Mouse (Mus musculus) liver, embryonic 11.5 days (tissue): ENCODE measurements around the gene Dync1i1. TPM values are rescaled to one million over a fixed set of nuclear protein-coding genes. Genes with fewer than 3 reads are reported as not detected.
A peak's percentile ranks its signal among the peaks of the same experiment; 100 is the strongest.

ENCODE experiments used
- ATAC-seq: fragments of 200-750 bp; cut with Nextera tagmentation; replicated peaks from 2 replicates; pipeline ENCODE4 v1.8.0; 2017; ENCODE audit warnings: moderate number of reproducible peaks, mild to moderate bottlenecking, moderate TSS enrichment, moderate library complexity; ENCODE audit not compliant: low FRiP score
- DNase-seq: peaks from one replicate; pipeline ENCODE4 v3.0.0-alpha.2; 2017; ENCODE audit warnings: low spot score
- H3K27ac ChIP-seq: fragments of 300-500 bp; sonication (generic); 2 replicates; pipeline ENCODE4 v1.5.1; 2014; ENCODE audit warnings: mild to moderate bottlenecking, low read depth, low read length, control low read depth
- H3K27me3 ChIP-seq: fragments of 300-500 bp; sonication (generic); replicated peaks from 2 replicates; pipeline ENCODE4 v1.6.1; 2014; ENCODE audit warnings: low read length, mixed read lengths; ENCODE audit not compliant: control insufficient read depth, insufficient read depth
- H3K36me3 ChIP-seq: fragments of 300-500 bp; sonication (generic); 2 replicates; pipeline ENCODE4 v1.6.1; 2014; ENCODE audit warnings: mild to moderate bottlenecking, low read length, moderate library complexity, mixed read lengths; ENCODE audit not compliant: control insufficient read depth, insufficient read depth
- H3K4me1 ChIP-seq: fragments of 300-500 bp; sonication (generic); replicated peaks from 2 replicates; pipeline ENCODE4 v1.6.1; 2014; ENCODE audit warnings: low read length, mixed read lengths; ENCODE audit not compliant: control insufficient read depth, insufficient read depth
- H3K4me2 ChIP-seq: fragments of 300-500 bp; sonication (generic); 2 replicates; pipeline ENCODE4 v1.6.1; 2014; ENCODE audit warnings: mild to moderate bottlenecking, control low read depth, moderate library complexity
- H3K4me3 ChIP-seq: fragments of 300-500 bp; sonication (generic); 2 replicates; pipeline ENCODE4 v1.5.1; 2014; ENCODE audit warnings: low read depth, low read length, control low read depth
- H3K9ac ChIP-seq: fragments of 300-500 bp; sonication (generic); 2 replicates; pipeline ENCODE4 v1.6.1; 2014; ENCODE audit warnings: low read depth, low read length, control low read depth
- H3K9me3 ChIP-seq: fragments of 300-500 bp; sonication (generic); 2 replicates; pipeline ENCODE4 v1.6.1; 2016; ENCODE audit warnings: low read length, inconsistent platforms, mixed read lengths; ENCODE audit not compliant: control insufficient read depth
- WGBS: fragments of 180-500 bp; shearing (Covaris S2); extraction: QIAGEN DNeasy Blood & Tissue Kit; methylation state at CpG from one replicate; pipeline ENCODE4 v1.1.7; 2014; 5-methylcytosine and 5-hydroxymethylcytosine counted together
- polyA plus RNA-seq: library from polyadenylated mRNA; unstranded; fragments of >200 nt; fragmentation: Nextera tagmentation; extraction: Ambion mirVana; gene quantifications from 2 replicates; pipeline ENCODE4 v1.2.1, GENCODE M21; 2014

Gene Dync1i1
- polyA plus RNA-seq, 1 experiment from 2014 or later = 0.84 TPM

- H3K27me3 ChIP-seq = no peaks in the 10 kb centered on the region
- H3K9ac ChIP-seq = no peak overlapping the region
- no peak overlapping the region for H3K4me3 ChIP-seq
- no peaks in the 10 kb centered on the region for H3K9me3 ChIP-seq
- H3K36me3 ChIP-seq = no peaks in the 10 kb centered on the region
- H3K4me2 ChIP-seq = no peak overlapping the region
- WGBS = 83% methylated on average over 2 of the region's 2 CpGs
- H3K27ac ChIP-seq = no peak overlapping the region
- ATAC-seq = no peak
- no peak for DNase-seq
- no peaks in the 10 kb centered on the region for H3K4me1 ChIP-seq
Measured at GRCm38 (mm10) chr6:6011364-6011763, 285.9 kb downstream of the Dync1i1 start.

DNA sequence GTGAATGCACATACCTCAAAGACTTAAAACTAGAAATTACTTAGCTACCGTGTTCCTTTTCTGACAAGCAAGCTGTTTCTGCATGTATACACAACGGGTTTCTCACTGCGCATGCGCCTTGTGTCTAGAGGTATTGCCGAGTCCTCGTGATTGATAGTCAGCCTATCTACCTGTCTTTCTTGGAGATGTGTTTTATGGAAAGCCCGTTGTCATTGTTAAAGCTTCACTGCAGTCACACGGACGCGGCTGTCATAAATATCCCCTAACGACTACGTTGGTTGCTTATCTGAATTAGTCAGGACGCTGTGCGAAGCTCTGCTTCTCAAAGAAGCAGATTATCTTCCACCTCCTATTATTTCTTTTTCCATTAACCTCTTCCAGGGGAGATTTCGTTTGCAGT, 290.2 kb downstream of the Dync1i1 start:
- no peak overlapping the region for H3K4me2 ChIP-seq
- 54% methylated on average over 15 of the region's 15 CpGs for WGBS

DNA sequence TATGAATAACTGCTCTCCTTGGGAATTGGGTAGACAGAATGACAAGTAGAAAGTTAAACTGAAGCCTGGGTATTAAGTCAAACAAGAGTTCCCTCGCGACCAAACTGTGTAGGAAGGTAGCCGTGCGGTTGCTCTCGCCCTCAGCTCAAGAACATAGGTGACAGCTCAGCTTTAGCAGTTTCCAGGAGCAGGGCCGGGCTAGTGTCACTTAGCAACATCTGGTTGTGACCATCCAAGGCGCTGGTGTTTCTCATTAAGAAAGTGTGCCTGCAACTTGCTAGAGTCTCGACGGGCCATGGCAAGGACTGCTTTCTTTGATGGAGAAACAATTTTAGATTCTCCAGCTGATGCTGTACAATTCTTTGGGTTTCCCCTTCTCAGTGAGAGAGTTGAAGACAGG, 291.5 kb downstream of the Dync1i1 start:
- Histone ChIP-seq H3K27ac (no peak overlapping the region), H3K9ac (no peak overlapping the region), H3K4me2 (no peak overlapping the region), H3K36me3 (no peaks in the 10 kb centered on the region), H3K27me3 (no peaks in the 10 kb centered on the region), H3K4me3 (no peak overlapping the region), H3K4me1 (no peaks in the 10 kb centered on the region), H3K9me3 (no peaks in the 10 kb centered on the region)
- 63% methylated on average over 9 of the region's 9 CpGs for WGBS
- DNase-seq (no peak), ATAC-seq (no peak)

More for the DNA sequence above, 290.2 kb downstream of the Dync1i1 start:
- no peak overlapping the region for H3K4me3 ChIP-seq
- no peak overlapping the region for H3K9ac ChIP-seq
- no peaks in the 10 kb centered on the region for H3K4me1 ChIP-seq
- H3K27ac ChIP-seq = no peak overlapping the region
- no peaks in the 10 kb centered on the region for H3K27me3 ChIP-seq
- H3K9me3 ChIP-seq = no peaks in the 10 kb centered on the region
- DNase-seq = no peak
- ATAC-seq = no peak
- H3K36me3 ChIP-seq = no peaks in the 10 kb centered on the region

DNA sequence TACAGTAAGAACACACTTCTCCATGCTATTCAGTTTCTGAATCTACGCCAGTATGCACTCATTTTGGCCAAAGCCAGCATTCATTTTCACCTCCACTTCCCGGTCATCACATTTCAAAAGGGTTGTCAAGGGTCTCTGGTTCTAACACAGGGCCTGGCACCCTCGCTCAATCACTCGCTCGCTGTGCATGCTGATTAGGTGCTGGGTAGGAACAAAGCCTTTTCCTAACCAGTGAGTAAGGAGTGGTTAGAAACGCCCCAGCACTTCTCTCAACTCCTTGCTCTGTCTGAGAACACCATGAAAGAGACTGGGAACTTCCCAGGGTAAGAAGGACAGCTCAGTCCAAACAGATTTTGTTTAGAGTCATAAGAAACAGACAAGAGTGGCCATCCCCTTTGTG, 298.5 kb downstream of the Dync1i1 start:
- H3K4me2 ChIP-seq = no peak overlapping the region
- no peak overlapping the region for H3K4me3 ChIP-seq
- 52% methylated on average over 6 of the region's 6 CpGs for WGBS
- no peak overlapping the region for H3K27ac ChIP-seq
- H3K9ac ChIP-seq = no peak overlapping the region
- DNase-seq (no peak), ATAC-seq (no peak)
- H3K4me1 ChIP-seq = no peaks in the 10 kb centered on the region
- H3K27me3 ChIP-seq = no peaks in the 10 kb centered on the region
- H3K9me3 ChIP-seq = no peaks in the 10 kb centered on the region
- H3K36me3 ChIP-seq = no peaks in the 10 kb centered on the region

GRCm38 (mm10) chr6:6027664-6028063, 302.2 kb downstream of the Dync1i1 start:
- DNase-seq = no peak
- no peak for ATAC-seq

GRCm38 (mm10) chr6:6038773-6039550, 313.5 kb downstream of the Dync1i1 start:
- H3K27me3 ChIP-seq = no peaks in the 10 kb centered on the region
- DNase-seq (no peak), ATAC-seq (no peak)
- no peak overlapping the region for H3K4me3 ChIP-seq
- H3K36me3 ChIP-seq = no peaks in the 10 kb centered on the region
- H3K27ac ChIP-seq = no peak overlapping the region
- 64% methylated on average over 18 of the region's 18 CpGs for WGBS
- H3K4me2 ChIP-seq = no peak overlapping the region
- no peaks in the 10 kb centered on the region for H3K9me3 ChIP-seq
- H3K4me1 ChIP-seq = no peaks in the 10 kb centered on the region
- no peak overlapping the region for H3K9ac ChIP-seq

More at GRCm38 (mm10) chr6:6027664-6028063, 302.2 kb downstream of the Dync1i1 start:
- Histone ChIP-seq H3K36me3 (no peaks in the 10 kb centered on the region), H3K27me3 (no peaks in the 10 kb centered on the region), H3K4me2 (no peak overlapping the region), H3K9me3 (no peaks in the 10 kb centered on the region), H3K27ac (no peak overlapping the region), H3K4me1 (no peaks in the 10 kb centered on the region), H3K4me3 (no peak overlapping the region), H3K9ac (no peak overlapping the region)
- 83% methylated on average over 6 of the region's 6 CpGs for WGBS

DNA sequence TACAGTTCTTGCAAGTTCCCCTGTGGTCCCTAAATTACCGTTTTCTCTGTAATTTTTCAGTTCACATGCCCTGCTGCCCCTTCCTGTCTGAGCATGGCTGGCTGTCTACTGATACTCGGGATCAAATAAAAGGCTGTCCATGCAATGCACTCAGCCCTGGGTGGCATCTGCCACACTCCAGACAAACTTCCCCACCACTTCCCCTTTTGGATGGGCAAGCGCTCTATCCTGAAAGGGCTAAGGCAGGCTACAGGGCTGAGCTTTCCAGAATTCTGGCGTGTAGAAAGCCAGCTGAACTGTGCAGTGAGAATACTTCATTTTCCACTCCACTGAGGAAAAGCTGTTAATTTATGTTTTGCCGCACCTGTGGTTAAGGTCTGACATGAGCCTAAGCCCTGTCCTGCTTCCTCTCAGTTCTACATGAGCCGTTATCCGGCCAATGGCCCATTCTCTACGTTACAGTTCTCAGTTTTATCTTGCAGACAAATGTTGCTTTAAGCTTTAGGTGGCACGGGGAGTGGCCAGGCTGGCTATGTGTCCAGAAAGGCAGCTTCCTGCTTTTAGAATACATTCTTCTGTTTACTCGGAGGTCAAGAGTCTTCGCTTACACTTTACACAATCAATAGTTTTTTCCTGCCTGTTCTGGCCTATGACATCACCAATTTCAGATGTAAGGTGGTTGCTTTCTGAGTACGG, 321.4 kb downstream of the Dync1i1 start:
- Histone ChIP-seq H3K4me3 (no peak overlapping the region), H3K4me1 (peaks cover 4% of the 10 kb centered on the region; the same call in 1 of the 2 replicates), H3K27me3 (no peaks in the 10 kb centered on the region), H3K9ac (no peak overlapping the region), H3K27ac (no peak overlapping the region), H3K4me2 (no peak overlapping the region), H3K36me3 (no peaks in the 10 kb centered on the region; the same call in 1 of the 2 replicates), H3K9me3 (no peaks in the 10 kb centered on the region)
- ATAC-seq = 0 out of 2 replicates have a peak, but pooled peaks have one; percentile 43
- DNase-seq = no peak
- 56% methylated on average over 12 of the region's 12 CpGs for WGBS

GRCm38 (mm10) chr6:6052696-6053095, 327.3 kb downstream of the Dync1i1 start:
- WGBS = 53% methylated on average over 11 of the region's 11 CpGs
- Histone ChIP-seq H3K4me2 (no peak overlapping the region), H3K4me1 (no peaks in the 10 kb centered on the region), H3K36me3 (no peaks in the 10 kb centered on the region; the same call in 1 of the 2 replicates), H3K27me3 (no peaks in the 10 kb centered on the region), H3K27ac (no peak overlapping the region), H3K9ac (no peak overlapping the region), H3K9me3 (no peaks in the 10 kb centered on the region), H3K4me3 (no peak overlapping the region)
- ATAC-seq = no peak
- no peak for DNase-seq
